Mouse (Mus musculus) hindbrain, postnatal 0 days (tissue): ENCODE measurements around the gene Ntn1. TPM values are rescaled to one million over a fixed set of nuclear protein-coding genes. Genes with fewer than 3 reads are reported as not detected.

Experiments
- ATAC-seq: fragments of 200-750 bp; cut with Nextera tagmentation; 2 replicates; pipeline ENCODE4 v1.8.0; 2017; ENCODE audit warnings: mild to moderate bottlenecking, moderate TSS enrichment, moderate library complexity
- DNase-seq: peaks from one replicate; pipeline ENCODE4 v3.0.0-alpha.2; 2015; ENCODE audit warnings: low spot score
- H3K27ac ChIP-seq: fragments of 300-500 bp; sonication (generic); 2 replicates; pipeline ENCODE4 v1.5.1; 2014; ENCODE audit warnings: mild to moderate bottlenecking
- H3K27me3 ChIP-seq: fragments of 300-500 bp; sonication (generic); 2 replicates; pipeline ENCODE4 v1.6.1; 2014; ENCODE audit warnings: low read length, mixed read lengths; ENCODE audit not compliant: insufficient read depth
- H3K36me3 ChIP-seq: fragments of 300-500 bp; sonication (generic); 2 replicates; pipeline ENCODE4 v1.6.1; 2014; ENCODE audit warnings: low read length, mixed read lengths; ENCODE audit not compliant: insufficient read depth
- H3K4me1 ChIP-seq: fragments of 300-500 bp; sonication (generic); 2 replicates; pipeline ENCODE4 v1.6.1; 2014; ENCODE audit warnings: antibody characterized with exemption, low read length, mixed read lengths; ENCODE audit not compliant: insufficient read depth
- H3K4me2 ChIP-seq: fragments of 300-500 bp; sonication (generic); 2 replicates; pipeline ENCODE4 v1.6.1; 2014; ENCODE audit warnings: low read depth, mild to moderate bottlenecking, low read length, moderate library complexity, mixed read lengths
- H3K4me3 ChIP-seq: fragments of 300-500 bp; sonication (generic); 2 replicates; pipeline ENCODE4 v1.5.1; 2014; ENCODE audit warnings: low read length
- H3K9ac ChIP-seq: fragments of 300-500 bp; sonication (generic); replicated peaks from 2 replicates; pipeline ENCODE4 v1.6.1; 2014; ENCODE audit warnings: mild to moderate bottlenecking, low read length, moderate library complexity, mixed read lengths
- H3K9me3 ChIP-seq: fragments of 300-500 bp; sonication (generic); 2 replicates; pipeline ENCODE4 v1.6.1; 2016; ENCODE audit warnings: low read length, mixed read lengths
- CTCF ChIP-seq: IDR thresholded peaks from 2 replicates; pipeline ENCODE4 v1.5.1; 2016; ENCODE audit warnings: antibody characterized with exemption, control low read depth, low read depth
- WGBS: fragments of 180-500 bp; shearing (Covaris S2); extraction: QIAGEN DNeasy Blood & Tissue Kit; methylation state at CpG from one replicate; pipeline ENCODE4 v1.1.7; 2014; 5-methylcytosine and 5-hydroxymethylcytosine counted together
- polyA plus RNA-seq: library from polyadenylated mRNA; unstranded; fragments of >200 nt; fragmentation: Nextera tagmentation; extraction: Ambion mirVana; gene quantifications from 2 replicates; pipeline ENCODE4 v1.2.1, GENCODE M21; 2015
- total RNA-seq: library from RNA; depleted of rRNA; stranded (reverse); fragments of >200 nt; gene quantifications from 2 replicates; pipeline ENCODE4 v1.2.3, GENCODE M21; 2014

Ntn1 gene
- total and polyA plus RNA-seq, 2 experiments from 2014 or later = 13.8 to 81.7 TPM

DNA sequence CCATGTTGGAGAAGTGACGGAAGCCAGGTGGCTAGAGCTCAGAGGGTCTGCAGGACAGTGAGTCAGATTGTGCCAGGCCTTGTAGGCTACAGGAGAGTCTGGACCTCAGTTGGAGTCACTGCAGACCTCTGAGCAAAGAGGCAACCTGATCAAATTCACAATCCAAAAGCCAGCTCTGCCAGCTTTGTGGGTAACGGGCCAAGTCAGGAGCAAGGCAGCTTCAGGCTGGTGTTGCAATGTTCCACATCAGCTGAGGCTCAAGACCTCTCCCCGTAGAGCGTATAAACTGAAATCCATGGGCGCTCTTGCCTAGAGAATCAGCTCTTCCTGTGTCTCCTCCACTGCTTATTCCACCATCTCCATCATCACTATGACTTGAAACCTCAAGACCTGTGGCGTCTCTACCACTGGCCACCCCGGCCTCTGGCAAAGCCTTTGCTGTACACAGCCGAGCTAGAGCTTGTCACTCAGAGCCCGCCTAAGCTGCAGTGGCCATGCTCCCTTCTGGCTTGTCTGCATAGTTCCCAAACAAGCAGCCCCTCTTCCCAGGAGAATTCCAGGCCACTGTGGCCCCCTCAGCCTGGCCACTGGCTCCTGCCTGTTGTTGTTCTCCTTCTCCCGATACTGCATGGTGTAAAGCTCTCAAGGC is 198.7 kb downstream of the Ntn1 start:
- no peak for TF ChIP-seq CTCF
- no peak for ATAC-seq
- DNase-seq = no peak

DNA sequence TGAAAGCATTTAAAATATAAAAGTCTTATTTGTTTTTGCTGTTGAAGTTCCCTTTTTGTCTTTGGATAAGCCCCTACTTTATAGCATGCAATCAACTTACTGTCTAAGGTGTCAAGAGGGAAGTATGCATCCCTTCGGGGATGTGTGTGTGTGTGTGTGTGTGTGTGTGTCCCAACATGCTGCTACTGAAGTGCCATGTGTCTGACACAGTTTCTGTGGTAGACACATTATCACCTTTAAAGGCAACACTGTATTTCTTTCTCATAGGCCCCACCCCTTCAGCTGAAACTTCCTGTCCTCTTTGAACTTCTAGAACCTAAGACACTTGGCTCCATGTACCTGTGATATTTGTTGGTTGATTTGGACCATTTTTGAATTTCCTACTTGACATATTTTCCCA is 199.6 kb downstream of the Ntn1 start:
- Histone ChIP-seq H3K4me1 (peaks cover 9% of the 10 kb centered on the region; the same call in 1 of the 2 replicates), H3K36me3 (no peaks in the 10 kb centered on the region), H3K9ac (no peak overlapping the region), H3K27ac (no peak overlapping the region), H3K4me3 (no peak overlapping the region), H3K4me2 (no peak overlapping the region), H3K27me3 (no peaks in the 10 kb centered on the region), H3K9me3 (no peaks in the 10 kb centered on the region)
- ATAC-seq = no peak
- TF ChIP-seq CTCF = no peak
- DNase-seq = no peak
- WGBS = 88% methylated on average over 1 of the region's 1 CpGs

More for the DNA sequence above, 198.7 kb downstream of the Ntn1 start:
- peaks cover 3% of the 10 kb centered on the region; the same call in 1 of the 2 replicates for H3K4me1 ChIP-seq
- H3K36me3 ChIP-seq = no peaks in the 10 kb centered on the region
- peak overlapping the region; percentile 5; the same call in 1 of the 2 replicates for H3K27ac ChIP-seq
- H3K4me2 ChIP-seq = no peak overlapping the region
- H3K9ac ChIP-seq = no peak overlapping the region
- no peaks in the 10 kb centered on the region for H3K9me3 ChIP-seq
- WGBS = 75% methylated on average over 10 of the region's 10 CpGs
- H3K4me3 ChIP-seq = no peak overlapping the region
- H3K27me3 ChIP-seq = no peaks in the 10 kb centered on the region

DNA sequence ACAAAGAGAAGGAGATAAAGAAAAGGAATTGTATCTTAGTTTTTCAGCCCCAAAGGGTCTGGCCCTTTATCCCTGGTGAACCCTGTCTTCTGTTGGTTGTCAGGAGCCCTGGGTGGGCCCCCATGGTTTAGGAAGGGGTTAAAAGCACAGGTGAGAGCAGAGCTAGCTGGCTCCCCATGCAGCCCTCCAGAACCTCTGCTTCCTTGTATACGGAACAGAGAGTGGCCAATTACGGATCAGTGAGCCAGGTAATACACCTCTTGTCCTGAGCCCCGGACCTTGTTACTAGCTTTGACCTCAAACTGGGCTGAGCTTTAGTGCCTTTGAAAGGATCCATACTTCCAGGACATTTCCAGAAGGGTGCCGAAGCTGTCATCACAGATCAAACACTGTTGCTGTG is 200.1 kb downstream of the Ntn1 start:
- no peaks in the 10 kb centered on the region for H3K36me3 ChIP-seq
- H3K4me1 ChIP-seq = peaks cover 15% of the 10 kb centered on the region
- H3K9ac ChIP-seq = no peak overlapping the region
- no peak overlapping the region for H3K27ac ChIP-seq
- H3K27me3 ChIP-seq = no peaks in the 10 kb centered on the region
- no peak for DNase-seq
- TF ChIP-seq CTCF = no peak
- no peak for ATAC-seq
- H3K4me2 ChIP-seq = no peak overlapping the region
- WGBS = 92% methylated on average over 4 of the region's 4 CpGs
- no peak overlapping the region for H3K4me3 ChIP-seq
- H3K9me3 ChIP-seq = no peaks in the 10 kb centered on the region

DNA sequence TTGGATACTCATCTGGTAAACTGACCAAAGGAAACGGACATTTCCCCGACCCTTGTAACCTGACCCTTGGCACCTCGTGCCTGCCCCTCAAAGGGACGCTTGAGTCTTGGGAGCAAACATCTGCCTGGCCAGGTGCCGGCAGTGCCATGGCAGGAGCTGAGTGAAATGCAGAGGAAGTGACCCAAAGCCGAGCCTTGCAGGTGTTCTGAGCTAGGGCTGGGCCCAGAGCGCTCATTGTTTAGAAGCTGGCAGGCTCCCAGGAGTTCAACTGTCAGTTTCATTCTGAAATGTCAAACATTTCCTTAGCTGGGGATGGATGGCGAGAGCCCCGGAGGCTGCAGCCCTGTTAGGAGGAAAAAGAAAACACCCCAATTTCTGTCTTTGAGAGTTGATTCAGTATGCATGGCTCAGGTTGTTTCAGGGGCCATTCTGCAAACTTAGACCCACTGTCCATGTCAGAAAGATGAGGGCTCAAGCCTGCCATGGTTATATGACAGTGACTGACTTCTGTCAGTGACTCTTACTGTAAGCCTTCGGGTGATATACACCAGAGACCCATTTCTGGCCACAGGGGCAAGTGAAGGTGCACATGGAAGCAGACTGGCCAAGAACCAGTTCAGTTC is 200.7 kb downstream of the Ntn1 start:
- H3K4me1 ChIP-seq = peaks cover 20% of the 10 kb centered on the region
- H3K27me3 ChIP-seq = no peaks in the 10 kb centered on the region
- no peak overlapping the region for H3K9ac ChIP-seq
- H3K27ac ChIP-seq = no peak overlapping the region
- DNase-seq = no peak
- no peak for ATAC-seq
- no peak for TF ChIP-seq CTCF
- no peaks in the 10 kb centered on the region for H3K9me3 ChIP-seq
- no peaks in the 10 kb centered on the region for H3K36me3 ChIP-seq
- no peak overlapping the region for H3K4me2 ChIP-seq
- no peak overlapping the region for H3K4me3 ChIP-seq
- WGBS = 39% methylated on average over 10 of the region's 10 CpGs

DNA sequence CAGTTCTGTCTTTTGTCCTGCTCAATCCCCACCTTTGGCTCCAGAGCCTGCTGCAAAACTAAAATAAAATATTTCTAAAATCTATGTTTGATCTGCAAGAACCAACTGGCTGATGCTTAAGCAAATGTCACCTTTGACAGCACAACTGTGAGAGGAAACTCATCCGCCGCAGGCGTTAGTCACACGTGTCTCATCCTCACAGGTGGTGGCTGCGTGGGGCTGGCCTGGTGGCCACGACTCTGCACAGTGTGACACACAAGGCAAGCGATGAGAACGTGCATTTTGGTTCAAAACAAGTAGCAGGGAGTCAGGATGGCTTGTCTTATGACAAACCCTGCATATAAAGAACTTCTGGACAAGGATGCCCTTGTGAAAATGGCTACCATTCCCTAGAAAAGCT is 201.5 kb downstream of the Ntn1 start:
- H3K4me2 ChIP-seq = no peak overlapping the region
- no peaks in the 10 kb centered on the region for H3K9me3 ChIP-seq
- WGBS = 57% methylated on average over 8 of the region's 8 CpGs
- no peaks in the 10 kb centered on the region for H3K27me3 ChIP-seq
- no peak for TF ChIP-seq CTCF
- H3K4me3 ChIP-seq = no peak overlapping the region
- H3K27ac ChIP-seq = no peak overlapping the region
- peaks cover 22% of the 10 kb centered on the region for H3K4me1 ChIP-seq
- no peaks in the 10 kb centered on the region for H3K36me3 ChIP-seq
- no peak overlapping the region for H3K9ac ChIP-seq
- ATAC-seq = no peak
- DNase-seq = no peak

DNA sequence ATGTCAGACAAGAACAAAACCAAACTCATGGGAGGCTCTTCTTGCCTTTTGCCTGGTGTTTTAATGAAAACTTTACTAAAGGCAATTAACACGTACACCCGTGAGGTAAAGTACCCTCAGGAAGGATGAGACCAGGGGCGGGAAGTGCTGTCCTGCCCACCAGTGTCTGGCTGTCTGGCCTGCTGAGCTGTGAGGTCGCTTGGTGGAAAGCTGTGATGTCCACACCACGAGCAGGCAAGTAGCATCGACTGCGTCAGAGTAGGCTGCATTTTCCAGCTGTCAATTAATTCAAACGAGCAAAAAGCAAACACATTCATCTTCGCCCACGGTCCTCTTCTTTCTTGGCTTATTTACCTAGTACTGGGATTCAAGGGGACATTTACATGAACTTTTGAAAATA is 201.9 kb downstream of the Ntn1 start:
- H3K36me3 ChIP-seq = no peaks in the 10 kb centered on the region
- DNase-seq (no peak), ATAC-seq (no peak)
- no peak overlapping the region for H3K4me2 ChIP-seq
- no peak overlapping the region for H3K27ac ChIP-seq
- 57% methylated on average over 10 of the region's 10 CpGs for WGBS
- H3K9ac ChIP-seq = no peak overlapping the region
- H3K4me3 ChIP-seq = no peak overlapping the region
- H3K9me3 ChIP-seq = no peaks in the 10 kb centered on the region
- peaks cover 22% of the 10 kb centered on the region for H3K4me1 ChIP-seq
- H3K27me3 ChIP-seq = no peaks in the 10 kb centered on the region
- TF ChIP-seq CTCF = no peak

DNA sequence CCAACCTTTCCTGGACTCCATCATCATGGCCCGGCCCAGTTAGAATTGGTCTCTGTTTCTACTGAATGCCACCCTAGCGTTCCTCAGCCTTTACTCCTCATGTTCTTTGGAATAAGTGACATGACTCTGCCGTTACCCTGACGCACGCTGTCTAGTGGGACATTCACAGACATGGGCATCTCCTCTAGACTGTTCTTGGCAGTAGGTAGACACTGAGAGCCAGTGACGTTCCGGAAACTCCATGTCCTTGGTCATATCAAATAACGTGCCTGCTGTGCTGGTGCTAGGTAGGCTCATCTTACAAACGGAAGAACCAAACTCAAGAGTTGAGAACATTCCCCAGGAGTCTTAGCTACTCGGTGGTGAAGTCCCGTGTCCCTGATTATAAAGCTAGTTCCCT is 203.2 kb downstream of the Ntn1 start:
- Histone ChIP-seq H3K9me3 (no peaks in the 10 kb centered on the region), H3K4me2 (no peak overlapping the region), H3K4me1 (peaks cover 22% of the 10 kb centered on the region), H3K9ac (no peak overlapping the region), H3K27me3 (no peaks in the 10 kb centered on the region), H3K4me3 (no peak overlapping the region), H3K36me3 (no peaks in the 10 kb centered on the region), H3K27ac (no peak overlapping the region)
- WGBS = 92% methylated on average over 11 of the region's 11 CpGs
- ATAC-seq = no peak
- no peak for DNase-seq
- TF ChIP-seq CTCF = no peak
